Comparison of ENCODE assay signal across 10 mouse cellular contexts in genomic region chr7:81541924-81542524, GRCm38 (mm10). TPM values are rescaled to one million over a fixed set of nuclear protein-coding genes. Genes with fewer than 3 reads are reported as not detected.
DNase-seq lines count a peak whose midpoint lies in the region; ATAC-seq lines count a peak whose summit lies in the region.
"Had no signal": no experiment of that assay in that cellular context is flagged by ENCODE, and none has a peak within 500 bp of the region (broad histone marks: within the 10 kb centered on the region; RNA-seq: fewer than 3 reads in every experiment).

No protein-coding gene starts in this region.

- 73% methylated on average over 7 of the region's 7 CpGs for WGBS in forebrain, embryonic 16.5 days
- 87% methylated on average over 7 of the region's 7 CpGs for WGBS in forebrain, embryonic 13.5 days

- H3K9ac ChIP-seq in forebrain, embryonic 16.5 days (replicated peaks; ENCODE audit: low read depth, low read length) = no peak overlapping the region
- H3K9ac ChIP-seq in forebrain, embryonic 13.5 days = no peak overlapping the region
- H3K9ac ChIP-seq: heart, embryonic 15.5 days had no signal

- H3K4me2 ChIP-seq in forebrain, embryonic 16.5 days (ENCODE audit: low read length) = no peak overlapping the region
- no peak overlapping the region for H3K4me2 ChIP-seq in forebrain, embryonic 13.5 days
- H3K4me2 ChIP-seq: heart, embryonic 15.5 days had no signal

- H3K36me3 ChIP-seq in forebrain, embryonic 16.5 days (ENCODE audit: control insufficient read depth, insufficient read depth) = no peaks in the 10 kb centered on the region
- H3K36me3 ChIP-seq in forebrain, embryonic 13.5 days (ENCODE audit: poor library complexity, severe bottlenecking) = no peaks in the 10 kb centered on the region

- H3K4me1 ChIP-seq in forebrain, embryonic 16.5 days (replicated peaks; ENCODE audit: control insufficient read depth, insufficient read depth, low read length) = peaks cover 7% of the 10 kb centered on the region
- peaks cover 13% of the 10 kb centered on the region for H3K4me1 ChIP-seq in forebrain, embryonic 13.5 days
- H3K4me1 ChIP-seq: heart, embryonic 15.5 days had no signal

- H3K9me3 ChIP-seq in forebrain, embryonic 16.5 days (ENCODE audit: control insufficient read depth, low read length) = no peaks in the 10 kb centered on the region
- H3K9me3 ChIP-seq in forebrain, embryonic 13.5 days (replicated peaks) = no peaks in the 10 kb centered on the region
- H3K9me3 ChIP-seq: heart, embryonic 15.5 days had no signal

- H3K27me3 ChIP-seq in forebrain, embryonic 16.5 days (replicated peaks; ENCODE audit: control insufficient read depth, insufficient read depth, low read length) = no peaks in the 10 kb centered on the region
- H3K27me3 ChIP-seq in forebrain, embryonic 13.5 days = no peaks in the 10 kb centered on the region
- H3K27me3 ChIP-seq: heart, embryonic 15.5 days had no signal

- H3K27ac ChIP-seq in forebrain, embryonic 16.5 days (ENCODE audit: low read length) = 0 out of 2 replicates have a peak overlapping the region, but pooled peaks have one; percentile 26
- no peak overlapping the region for H3K27ac ChIP-seq in forebrain, embryonic 13.5 days
- H3K27ac ChIP-seq: heart, embryonic 15.5 days had no signal

- ATAC-seq in forebrain, embryonic 16.5 days = peak; percentile 72
- ATAC-seq in forebrain, embryonic 13.5 days = no peak; the same call in 1 of the 2 replicates

- H3K4me3 ChIP-seq in forebrain, embryonic 16.5 days (replicated peaks; ENCODE audit: low read length) = no peak overlapping the region
- H3K4me3 ChIP-seq in forebrain, embryonic 13.5 days = no peak overlapping the region
- H3K4me3 ChIP-seq: heart, embryonic 15.5 days had no signal

- DNase-seq in adrenal gland, adult 8-10 months = peak; percentile 45
- DNase-seq in frontal cortex, postnatal 14 days (ENCODE audit: low spot score in 2 of 2) = peak; percentile 50 to 64
- DNase-seq in layer of hippocampus, adult 11-12 months (ENCODE audit: low spot score) = peak; percentile 78
- DNase-seq in ovary, postnatal 36 days (ENCODE audit: low spot score) = peak; percentile 56
- DNase-seq in urinary bladder, adult 18-20 months (ENCODE audit: low spot score in 2 of 2) = no peak
- DNase-seq in spleen, adult 18-20 months = no peak

RNA-seq across cellular contexts. Expression of gene Fsd2, which starts 24.7 kb away (rescaled TPM):
- 0.25 and 0.46 TPM in 2 replicates for polyA plus RNA-seq in forebrain, embryonic 16.5 days (2015; fragmentation: Nextera tagmentation; extraction: Ambion mirVana)
- 0.10 TPM in 2 replicates for polyA plus RNA-seq in forebrain, embryonic 13.5 days (2015; fragmentation: Nextera tagmentation; extraction: Ambion mirVana)
- total RNA-seq in adrenal gland, adult 8-10 months (2022) = 1 to 10 TPM in 3 of 4 experiments, under 1 TPM in 1; 0.66 to 3.4 (median 1.0) TPM
- polyA plus RNA-seq: C2C12 had no signal

RNA-seq across cellular contexts. Expression of gene Whamm, which starts 29.0 kb away (rescaled TPM):
- 3.6 and 6.0 TPM in 2 replicates for polyA plus RNA-seq in forebrain, embryonic 16.5 days (2015; fragmentation: Nextera tagmentation; extraction: Ambion mirVana)
- 4.1 and 4.5 TPM in 2 replicates for polyA plus RNA-seq in forebrain, embryonic 13.5 days (2015; fragmentation: Nextera tagmentation; extraction: Ambion mirVana)
- total RNA-seq in adrenal gland, adult 8-10 months (2022) = 10 to 100 TPM; 20.7 to 32.3 (median 29.1) TPM

RNA-seq across cellular contexts. Expression of gene BC048679, which starts 43.9 kb away (rescaled TPM):
- polyA plus RNA-seq in forebrain, embryonic 16.5 days (2015; fragmentation: Nextera tagmentation; extraction: Ambion mirVana) = not detected in 2 replicates
- polyA plus RNA-seq in forebrain, embryonic 13.5 days (2015; fragmentation: Nextera tagmentation; extraction: Ambion mirVana) = not detected in 2 replicates
- not detected for total RNA-seq in adrenal gland, adult 8-10 months (2022)
- polyA plus RNA-seq: C2C12; heart, embryonic 15.5 days had no signal

RNA-seq across cellular contexts. Expression of gene Ap3b2, which starts 48.3 kb away (rescaled TPM):
- polyA plus RNA-seq in forebrain, embryonic 16.5 days (2015; fragmentation: Nextera tagmentation; extraction: Ambion mirVana) = 133 and 142 TPM in 2 replicates
- polyA plus RNA-seq in forebrain, embryonic 13.5 days (2015; fragmentation: Nextera tagmentation; extraction: Ambion mirVana) = 71.6 and 80.6 TPM in 2 replicates
- 10 to 100 TPM; 11.2 to 18.5 (median 14.5) TPM for total RNA-seq in adrenal gland, adult 8-10 months (2022)
- polyA plus RNA-seq: C2C12 had no signal

Comparison
In these comparisons a context has a peak if more than half of its experiments do, and no peak if none do; other contexts are left out.
1. DNase-seq: peak in adrenal gland, adult 8-10 months (single experiment), frontal cortex, postnatal 14 days (2 of 2), layer of hippocampus, adult 11-12 months (single experiment) and ovary, postnatal 36 days (single experiment); none in urinary bladder, adult 18-20 months (0 of 2) and spleen, adult 18-20 months (0 of 2).